Mouse (Mus musculus) hindbrain, postnatal 0 days (tissue): Measurements from ENCODE around the gene Capn7. TPM values are rescaled to one million over a fixed set of nuclear protein-coding genes. Genes with fewer than 3 reads are reported as not detected.

Source experiments
- ATAC-seq: fragments of 200-750 bp; cut with Nextera tagmentation; 2 replicates; pipeline ENCODE4 v1.8.0; 2017; ENCODE audit warnings: mild to moderate bottlenecking, moderate TSS enrichment, moderate library complexity
- DNase-seq: peaks from one replicate; pipeline ENCODE4 v3.0.0-alpha.2; 2015; ENCODE audit warnings: low spot score
- H3K27ac ChIP-seq: fragments of 300-500 bp; sonication (generic); 2 replicates; pipeline ENCODE4 v1.5.1; 2014; ENCODE audit warnings: mild to moderate bottlenecking
- H3K27me3 ChIP-seq: fragments of 300-500 bp; sonication (generic); 2 replicates; pipeline ENCODE4 v1.6.1; 2014; ENCODE audit warnings: low read length, mixed read lengths; ENCODE audit not compliant: insufficient read depth
- H3K36me3 ChIP-seq: fragments of 300-500 bp; sonication (generic); 2 replicates; pipeline ENCODE4 v1.6.1; 2014; ENCODE audit warnings: low read length, mixed read lengths; ENCODE audit not compliant: insufficient read depth
- H3K4me1 ChIP-seq: fragments of 300-500 bp; sonication (generic); 2 replicates; pipeline ENCODE4 v1.6.1; 2014; ENCODE audit warnings: antibody characterized with exemption, low read length, mixed read lengths; ENCODE audit not compliant: insufficient read depth
- H3K4me2 ChIP-seq: fragments of 300-500 bp; sonication (generic); 2 replicates; pipeline ENCODE4 v1.6.1; 2014; ENCODE audit warnings: low read depth, mild to moderate bottlenecking, low read length, moderate library complexity, mixed read lengths
- H3K4me3 ChIP-seq: fragments of 300-500 bp; sonication (generic); 2 replicates; pipeline ENCODE4 v1.5.1; 2014; ENCODE audit warnings: low read length
- H3K9ac ChIP-seq: fragments of 300-500 bp; sonication (generic); replicated peaks from 2 replicates; pipeline ENCODE4 v1.6.1; 2014; ENCODE audit warnings: mild to moderate bottlenecking, low read length, moderate library complexity, mixed read lengths
- H3K9me3 ChIP-seq: fragments of 300-500 bp; sonication (generic); 2 replicates; pipeline ENCODE4 v1.6.1; 2016; ENCODE audit warnings: low read length, mixed read lengths
- CTCF ChIP-seq: IDR thresholded peaks from 2 replicates; pipeline ENCODE4 v1.5.1; 2016; ENCODE audit warnings: antibody characterized with exemption, control low read depth, low read depth
- WGBS: fragments of 180-500 bp; shearing (Covaris S2); extraction: QIAGEN DNeasy Blood & Tissue Kit; methylation state at CpG from one replicate; pipeline ENCODE4 v1.1.7; 2014; 5-methylcytosine and 5-hydroxymethylcytosine counted together
- polyA plus RNA-seq: library from polyadenylated mRNA; unstranded; fragments of >200 nt; fragmentation: Nextera tagmentation; extraction: Ambion mirVana; gene quantifications from 2 replicates; pipeline ENCODE4 v1.2.1, GENCODE M21; 2015
- total RNA-seq: library from RNA; depleted of rRNA; stranded (reverse); fragments of >200 nt; gene quantifications from 2 replicates; pipeline ENCODE4 v1.2.3, GENCODE M21; 2014; rRNA removed

The Capn7 gene
- total and polyA plus RNA-seq, 2 experiments from 2014 or later = 48.2 to 50.5 TPM

DNA sequence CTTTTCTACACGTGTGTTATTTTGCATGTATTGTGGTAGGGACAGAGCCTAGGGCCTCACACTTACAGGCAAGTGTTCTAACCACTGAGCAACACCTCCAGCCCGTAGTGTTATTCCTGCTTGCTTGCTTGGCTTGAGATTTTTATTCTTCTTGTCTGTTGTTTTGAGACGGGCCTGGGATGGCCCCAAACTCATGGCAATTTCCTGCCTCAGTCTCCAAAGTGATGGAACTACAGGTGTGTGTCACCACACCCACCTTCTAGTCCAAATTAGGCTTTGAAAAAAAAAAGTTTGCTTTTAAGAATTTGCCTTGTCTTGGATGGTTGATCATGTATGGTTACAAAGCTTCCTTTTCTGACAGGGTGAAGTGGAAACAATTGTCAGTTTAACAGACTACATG lies 80.0 kb downstream of the Capn7 start:
- Histone ChIP-seq H3K4me1 (peaks cover 6% of the 10 kb centered on the region; the same call in 1 of the 2 replicates), H3K4me2 (no peak overlapping the region), H3K27me3 (no peaks in the 10 kb centered on the region), H3K9ac (no peak overlapping the region), H3K4me3 (no peak overlapping the region), H3K27ac (no peak overlapping the region), H3K36me3 (no peaks in the 10 kb centered on the region), H3K9me3 (no peaks in the 10 kb centered on the region)
- 77% methylated on average over 3 of the region's 3 CpGs for WGBS
- TF ChIP-seq CTCF = no peak
- ATAC-seq = no peak
- DNase-seq = no peak

DNA sequence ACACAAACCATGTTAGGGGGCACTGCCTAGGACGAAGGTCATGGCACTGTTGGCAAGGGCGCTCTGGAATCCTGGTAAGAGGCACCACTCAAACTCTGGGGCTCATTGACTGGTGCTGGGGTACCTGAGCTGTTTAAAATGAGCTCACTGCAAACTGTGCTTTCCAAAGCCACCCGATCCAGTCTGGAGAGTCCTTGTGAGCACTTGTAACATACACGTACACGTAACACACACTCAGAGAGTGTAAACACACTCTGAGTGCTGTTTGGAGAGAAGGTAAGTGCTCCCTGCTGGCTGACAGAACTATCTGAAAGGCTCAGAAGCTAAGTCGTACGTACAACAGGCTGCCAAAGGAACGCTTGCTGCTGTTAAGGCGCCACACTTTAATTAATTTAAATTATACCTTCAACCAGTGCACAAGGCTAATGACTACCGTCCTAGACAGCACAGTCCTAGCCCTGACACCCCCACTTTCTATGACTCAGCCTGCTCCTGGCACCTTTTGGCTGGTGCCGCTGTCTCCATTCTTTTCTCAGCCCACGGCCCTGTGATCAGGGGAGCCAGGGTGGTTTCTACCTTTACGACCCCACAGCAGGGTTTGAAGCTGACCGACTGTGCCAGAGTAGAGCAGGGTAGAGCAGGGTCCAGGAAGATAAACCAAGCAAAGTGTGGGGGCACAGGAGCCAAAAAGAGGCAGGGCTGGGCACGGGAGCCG lies 80.6 kb downstream of the Capn7 start:
- Histone ChIP-seq H3K27me3 (no peaks in the 10 kb centered on the region), H3K9me3 (no peaks in the 10 kb centered on the region), H3K4me1 (peaks cover 6% of the 10 kb centered on the region; the same call in 1 of the 2 replicates), H3K4me3 (no peak overlapping the region), H3K36me3 (no peaks in the 10 kb centered on the region), H3K4me2 (no peak overlapping the region), H3K27ac (no peak overlapping the region), H3K9ac (no peak overlapping the region)
- 76% methylated on average over 16 of the region's 16 CpGs for WGBS
- no peak for DNase-seq
- TF ChIP-seq CTCF = no peak
- no peak for ATAC-seq

DNA sequence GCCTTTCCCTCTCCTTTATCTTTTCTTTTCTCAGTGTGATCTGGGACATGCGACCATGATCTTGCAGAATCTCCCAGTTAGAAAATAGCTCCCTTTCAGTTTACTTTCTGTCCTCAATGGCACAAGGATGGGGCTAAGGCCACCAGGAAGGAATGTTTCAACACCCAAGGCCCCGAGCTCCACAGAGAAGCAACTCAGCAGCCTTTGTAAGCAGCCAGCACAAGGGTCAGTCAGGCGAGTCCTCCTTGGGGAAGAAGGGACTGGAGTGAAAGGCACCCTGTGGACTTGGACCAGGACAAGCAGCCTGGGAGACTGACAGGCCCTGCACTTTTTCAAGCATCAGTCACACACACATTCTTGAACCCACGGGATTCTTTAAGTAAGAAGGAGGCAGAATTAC lies 82.8 kb downstream of the Capn7 start:
- H3K9me3 ChIP-seq = no peaks in the 10 kb centered on the region
- H3K9ac ChIP-seq = no peak overlapping the region
- TF ChIP-seq CTCF = no peak
- peaks cover 16% of the 10 kb centered on the region; the same call in 1 of the 2 replicates for H3K4me1 ChIP-seq
- DNase-seq (no peak), ATAC-seq (no peak)
- no peak overlapping the region for H3K27ac ChIP-seq
- 26% methylated on average over 4 of the region's 4 CpGs for WGBS
- no peak overlapping the region for H3K4me2 ChIP-seq
- H3K36me3 ChIP-seq = no peaks in the 10 kb centered on the region
- no peak overlapping the region for H3K4me3 ChIP-seq
- H3K27me3 ChIP-seq = no peaks in the 10 kb centered on the region

DNA sequence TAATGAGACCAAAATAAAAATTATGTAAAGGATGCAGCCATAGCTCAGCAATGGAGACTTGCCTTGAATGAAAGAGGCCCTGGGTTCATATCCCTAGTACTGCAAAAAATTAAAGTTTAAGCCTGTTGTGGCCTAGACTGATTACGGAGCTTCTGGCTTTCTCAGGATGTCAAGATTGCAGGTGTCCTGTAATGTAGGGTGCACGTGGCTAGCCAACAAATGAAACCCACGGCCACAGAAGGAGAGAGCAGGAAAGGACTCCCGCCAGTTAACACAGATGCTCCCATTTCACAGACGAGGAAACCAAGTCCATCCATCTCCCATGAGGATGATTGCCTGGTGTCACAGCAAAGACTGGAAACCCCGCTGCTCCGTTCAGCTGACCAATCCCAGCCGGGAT lies 83.7 kb downstream of the Capn7 start:
- no peak for TF ChIP-seq CTCF
- DNase-seq (no peak), ATAC-seq (no peak)
- Histone ChIP-seq H3K4me2 (no peak overlapping the region), H3K4me3 (no peak overlapping the region), H3K9ac (no peak overlapping the region), H3K4me1 (peaks cover 16% of the 10 kb centered on the region; the same call in 1 of the 2 replicates), H3K9me3 (no peaks in the 10 kb centered on the region), H3K27ac (no peak overlapping the region), H3K36me3 (no peaks in the 10 kb centered on the region), H3K27me3 (no peaks in the 10 kb centered on the region)
- 90% methylated on average over 8 of the region's 8 CpGs for WGBS

DNA sequence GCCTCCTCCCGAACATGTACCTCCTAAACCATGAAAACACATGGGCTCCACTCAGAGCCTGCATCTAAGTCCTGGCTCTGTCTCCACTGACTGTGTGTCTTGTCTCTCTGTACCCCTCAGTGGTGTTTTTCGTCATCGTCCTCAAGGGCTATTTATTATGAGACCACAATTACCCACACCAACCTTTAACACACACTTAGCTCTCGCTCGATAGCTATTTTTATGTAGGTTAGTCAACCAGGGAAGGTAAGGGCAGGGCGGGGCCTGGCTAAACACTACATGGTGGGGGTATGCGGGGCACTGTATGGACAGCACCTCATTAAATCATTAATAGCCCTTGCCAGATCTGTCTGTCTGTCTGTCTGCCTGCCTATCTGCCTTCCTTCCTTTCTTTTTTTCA lies 84.1 kb downstream of the Capn7 start:
- no peak for TF ChIP-seq CTCF
- Histone ChIP-seq H3K9me3 (no peaks in the 10 kb centered on the region), H3K27ac (no peak overlapping the region), H3K4me2 (no peak overlapping the region), H3K9ac (no peak overlapping the region), H3K4me1 (peaks cover 16% of the 10 kb centered on the region; the same call in 1 of the 2 replicates), H3K4me3 (no peak overlapping the region), H3K27me3 (no peaks in the 10 kb centered on the region), H3K36me3 (no peaks in the 10 kb centered on the region)
- WGBS = 87% methylated on average over 7 of the region's 7 CpGs
- DNase-seq = no peak
- ATAC-seq = no peak

DNA sequence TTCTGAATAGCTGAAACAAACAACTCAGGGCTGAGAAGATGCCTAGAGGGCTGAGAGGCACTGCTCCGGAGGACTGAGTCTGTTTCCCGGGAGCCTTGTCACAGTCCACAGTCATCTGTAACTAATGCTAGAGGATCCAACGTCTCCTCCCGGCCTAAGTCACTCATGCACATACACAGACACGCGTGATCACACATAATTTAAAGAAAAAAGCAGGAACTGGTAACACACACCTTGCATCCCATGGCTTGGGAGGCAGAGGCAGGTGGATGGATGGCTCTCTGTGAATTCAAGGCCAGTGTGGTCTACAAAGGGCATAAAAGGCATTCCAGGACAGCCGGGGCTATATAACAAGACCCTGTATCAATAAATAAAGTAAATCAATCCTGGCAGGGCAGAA lies 84.5 kb downstream of the Capn7 start:
- H3K9me3 ChIP-seq = no peaks in the 10 kb centered on the region
- peaks cover 16% of the 10 kb centered on the region; the same call in 1 of the 2 replicates for H3K4me1 ChIP-seq
- H3K4me3 ChIP-seq = no peak overlapping the region
- ATAC-seq = no peak
- WGBS = 34% methylated on average over 7 of the region's 7 CpGs
- no peaks in the 10 kb centered on the region for H3K27me3 ChIP-seq
- H3K9ac ChIP-seq = no peak overlapping the region
- DNase-seq = no peak
- TF ChIP-seq CTCF = no peak
- no peaks in the 10 kb centered on the region for H3K36me3 ChIP-seq
- H3K4me2 ChIP-seq = no peak overlapping the region
- H3K27ac ChIP-seq = no peak overlapping the region

Other genes starting within 250 kb of the Capn7 start
- gene Smim4, start 207.7 kb upstream of the Capn7 start, total RNA-seq = 0.93 and 5.0 TPM in 2 replicates
- 59.5 and 64.8 TPM in 2 replicates for gene Smim4, start 207.7 kb upstream of the Capn7 start, polyA plus RNA-seq
- gene Nt5dc2, start 205.6 kb upstream of the Capn7 start, total RNA-seq = 209 and 236 TPM in 2 replicates
- 203 and 204 TPM in 2 replicates for gene Nt5dc2, start 205.6 kb upstream of the Capn7 start, polyA plus RNA-seq
- gene Stab1, start 168.0 kb upstream of the Capn7 start, total RNA-seq = 31.2 and 35.4 TPM in 2 replicates
- 10.5 and 11.5 TPM in 2 replicates for gene Stab1, start 168.0 kb upstream of the Capn7 start, polyA plus RNA-seq
- gene Tnnc1, start 128.3 kb upstream of the Capn7 start, total RNA-seq = 0.68 and 1.6 TPM in 2 replicates
- 2.9 and 3.0 TPM in 2 replicates for gene Tnnc1, start 128.3 kb upstream of the Capn7 start, polyA plus RNA-seq
- gene Nisch, start 119.7 kb upstream of the Capn7 start, total RNA-seq = 281 and 419 TPM in 2 replicates
- 234 and 243 TPM in 2 replicates for gene Nisch, start 119.7 kb upstream of the Capn7 start, polyA plus RNA-seq
- 2.9 and 4.9 TPM in 2 replicates for gene Sema3g, start 118.8 kb upstream of the Capn7 start, total RNA-seq
- gene Sema3g, start 118.8 kb upstream of the Capn7 start, polyA plus RNA-seq = 0.33 and 0.38 TPM in 2 replicates
- gene Phf7, start 85.3 kb upstream of the Capn7 start, total RNA-seq = 4.1 and 5.3 TPM in 2 replicates
- 8.8 and 11.0 TPM in 2 replicates for gene Phf7, start 85.3 kb upstream of the Capn7 start, polyA plus RNA-seq
- 119 and 136 TPM in 2 replicates for gene Bap1, start 85.2 kb upstream of the Capn7 start, total RNA-seq
- gene Bap1, start 85.2 kb upstream of the Capn7 start, polyA plus RNA-seq = 101 and 104 TPM in 2 replicates
- 5.1 and 9.9 TPM in 2 replicates for gene Dnah1, start 12.7 kb upstream of the Capn7 start, total RNA-seq
- 2.1 and 2.6 TPM in 2 replicates for gene Dnah1, start 12.7 kb upstream of the Capn7 start, polyA plus RNA-seq
- gene Sh3bp5, start 99.4 kb downstream of the Capn7 start, total RNA-seq = 41.6 and 53.9 TPM in 2 replicates
- 127 and 149 TPM in 2 replicates for gene Sh3bp5, start 99.4 kb downstream of the Capn7 start, polyA plus RNA-seq
- gene Eaf1, start 157.8 kb downstream of the Capn7 start, total RNA-seq = 8.6 and 11.7 TPM in 2 replicates
- gene Eaf1, start 157.8 kb downstream of the Capn7 start, polyA plus RNA-seq = 6.3 and 6.4 TPM in 2 replicates
- 14.8 and 14.9 TPM in 2 replicates for gene Mettl6, start 158.4 kb downstream of the Capn7 start, total RNA-seq
- 32.7 and 36.8 TPM in 2 replicates for gene Mettl6, start 158.4 kb downstream of the Capn7 start, polyA plus RNA-seq